Mouse (Mus musculus) G1E (cell line): ENCODE measurements around the gene Zbtb46.

Experiments used
- CTCF ChIP-seq: IDR thresholded peaks from 2 replicates; pipeline ENCODE4 v1.5.1; 2012; ENCODE audit warnings: low read depth, low read length, inconsistent platforms, mixed read lengths
- GATA1 ChIP-seq: IDR thresholded peaks from 2 replicates; pipeline ENCODE4 v1.6.1; 2012; ENCODE audit warnings: borderline replicate concordance, low read length, inconsistent platforms, mixed read lengths
- TAL1 ChIP-seq: conservative IDR thresholded peaks from 2 replicates; pipeline ENCODE4 v1.6.1; 2012; ENCODE audit warnings: low read depth, low read length, inconsistent platforms, mixed read lengths

DNA sequence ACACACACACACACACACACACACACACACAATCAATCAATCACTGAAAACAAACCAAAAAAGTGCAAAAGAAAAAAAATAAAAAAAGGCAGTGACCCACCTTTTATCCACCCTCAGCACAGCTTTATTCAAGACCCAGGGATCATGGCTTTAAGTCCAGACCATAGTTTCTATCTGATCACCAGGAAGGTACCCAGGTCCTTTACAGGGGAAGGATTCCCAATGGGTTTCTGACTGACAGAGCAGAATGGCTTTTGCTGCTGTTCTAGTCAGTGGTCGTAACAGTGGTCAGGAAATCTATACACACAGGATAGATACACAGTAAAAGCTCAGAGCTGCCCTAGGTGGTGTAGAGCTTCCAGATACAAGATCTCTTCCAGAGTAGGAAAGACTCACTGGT, 26.5 kb upstream of the Zbtb46 start:
- no peak for TF ChIP-seq CTCF
- no peak for TF ChIP-seq GATA1
- TF ChIP-seq TAL1, result no peak
